Mouse (Mus musculus) T-helper 1 cell (primary cell): ENCODE results near the gene Hlcs.

Experiments used
- in situ Hi-C: fragments of 300-600 bp; cut with MboI, MseI; formaldehyde crosslinking; loops from one replicate; pipeline ENCODE4 v1.15.1; 2025; ENCODE audit warnings: high pct_unique_total_duplicates

The Hlcs gene

DNA sequence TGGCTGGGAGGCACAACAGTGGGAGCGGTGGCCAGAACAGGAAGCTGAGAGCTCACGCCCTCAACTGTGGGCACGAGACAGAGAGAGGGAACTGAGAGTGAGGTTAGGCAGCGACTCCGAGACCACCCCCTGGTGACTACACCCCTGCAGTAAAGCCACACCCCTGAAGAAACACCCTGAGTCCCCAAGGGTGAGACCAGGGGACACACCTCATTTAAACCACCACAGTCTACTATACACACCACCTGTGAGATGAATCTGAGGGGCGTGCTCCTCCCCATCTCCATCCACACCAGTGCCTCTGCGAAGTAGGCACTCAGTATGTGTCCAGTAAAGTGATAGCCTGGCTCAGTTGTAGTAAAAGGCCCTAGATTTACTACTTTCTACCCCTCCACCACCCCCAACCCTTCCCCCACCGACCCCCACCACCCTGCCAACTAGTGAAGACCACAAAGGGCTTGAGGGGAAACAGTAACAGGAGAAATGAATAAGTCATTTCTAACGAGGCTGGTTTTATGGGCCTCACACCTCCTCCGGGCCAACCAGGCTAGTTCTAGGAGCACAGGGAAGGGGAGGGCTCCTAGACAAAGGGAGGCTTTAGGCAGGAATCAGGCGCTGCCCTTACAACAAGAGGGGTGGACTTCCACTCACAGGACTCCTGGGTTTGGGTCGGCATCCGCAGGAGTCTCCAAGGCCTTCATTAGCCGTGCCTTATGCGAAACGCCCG is 67.2 kb downstream of the Hlcs start:
- in situ Hi-C loops, result no loop called here

DNA sequence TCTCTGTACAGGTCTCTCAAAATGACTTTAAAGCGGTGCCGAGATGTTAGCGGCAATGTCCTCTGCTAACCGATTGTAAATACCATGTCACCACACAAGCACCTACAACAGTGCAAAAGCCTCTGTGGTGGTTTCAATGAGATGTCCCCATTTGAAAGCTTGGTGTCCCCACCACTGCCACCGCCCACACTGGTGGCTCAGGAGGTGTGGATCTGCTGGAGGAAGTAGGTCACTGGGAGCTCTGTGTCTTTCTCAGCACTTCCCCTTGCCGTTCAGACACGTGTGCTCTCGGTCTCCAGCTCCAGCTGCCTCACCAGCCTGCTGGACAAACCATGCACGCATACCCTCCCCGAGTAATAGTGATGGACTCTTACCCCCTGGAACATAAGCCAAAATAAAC is 72.2 kb downstream of the Hlcs start:
- in situ Hi-C loops, result no loop called here

DNA sequence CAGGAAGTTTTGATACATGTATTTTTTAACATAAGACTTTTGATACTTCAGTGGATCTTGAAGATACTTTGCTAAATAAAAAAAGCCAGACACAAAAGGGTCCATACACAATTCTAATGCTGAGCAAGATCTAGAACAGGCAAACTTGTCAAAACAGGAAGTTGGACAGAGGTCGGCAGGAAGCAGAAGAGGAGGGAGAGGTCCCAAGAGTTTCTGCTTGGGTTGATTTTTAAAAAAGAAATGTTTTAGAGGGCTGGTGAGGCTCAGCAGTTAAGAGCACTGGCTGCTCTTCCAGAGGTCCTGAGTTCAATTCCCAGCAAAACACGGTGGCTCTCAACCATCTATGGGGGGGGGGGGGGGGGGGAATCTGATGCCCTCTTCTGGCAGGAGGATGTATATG is 73.2 kb downstream of the Hlcs start:
- in situ Hi-C loops, result no loop called here

DNA sequence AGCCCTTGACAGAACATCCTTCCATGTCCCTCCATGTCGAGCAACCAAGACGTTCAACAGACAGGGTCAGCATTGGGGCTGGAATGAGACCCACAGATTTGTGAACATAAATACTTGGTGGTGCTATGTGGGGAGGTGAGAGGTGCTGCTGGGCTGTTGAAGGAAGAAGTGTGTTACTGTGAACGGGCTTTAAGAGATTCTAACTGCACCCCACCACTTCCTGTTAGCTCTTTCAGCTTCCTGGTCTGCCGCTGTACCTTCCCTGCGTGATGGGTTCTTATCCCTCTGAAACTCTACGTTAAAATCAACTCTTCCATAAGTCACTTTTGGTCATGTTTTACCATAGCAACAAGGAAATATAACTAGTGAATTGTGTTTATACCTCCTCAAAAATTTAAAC is 73.8 kb downstream of the Hlcs start:
- in situ Hi-C loops, result no loop called here

DNA sequence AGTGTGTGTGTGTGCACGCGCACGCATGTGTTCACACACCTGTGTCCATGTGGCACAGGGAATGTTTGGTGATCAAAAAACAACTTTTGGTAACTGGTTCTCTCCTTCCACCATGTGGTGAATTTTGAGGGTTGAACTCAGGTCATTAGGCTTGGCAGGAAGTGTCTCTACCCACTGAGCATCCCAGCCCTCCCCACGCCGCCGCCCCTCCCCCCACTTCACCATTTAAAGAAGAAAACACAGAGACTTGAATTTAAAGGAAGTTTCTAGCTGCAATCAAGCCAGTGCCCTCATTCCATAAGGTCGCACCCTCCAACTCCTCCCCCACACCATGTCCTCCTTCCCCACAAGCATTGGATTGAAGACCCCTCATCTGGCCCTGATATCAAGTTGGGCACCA is 74.2 kb downstream of the Hlcs start:
- in situ Hi-C loops, result no loop called here

DNA sequence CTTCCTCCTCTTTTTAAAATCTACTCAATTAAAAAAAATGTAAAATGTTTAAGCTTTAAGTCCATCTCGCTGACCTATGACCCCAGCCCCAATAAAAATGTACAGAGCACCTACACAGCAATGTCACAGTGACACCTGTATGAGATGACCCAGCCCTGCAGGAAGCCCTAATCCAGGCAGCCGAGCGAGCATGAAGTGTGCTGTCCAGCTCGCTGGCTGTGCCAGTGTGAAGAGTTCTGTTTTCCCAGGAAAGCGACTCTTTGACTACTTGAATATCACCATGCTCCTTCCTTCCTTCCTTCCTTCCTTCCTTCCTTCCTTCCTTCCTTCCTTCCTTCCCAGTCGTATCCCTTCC is 76.3 kb downstream of the Hlcs start:
- in situ Hi-C loops, result no loop called here

DNA sequence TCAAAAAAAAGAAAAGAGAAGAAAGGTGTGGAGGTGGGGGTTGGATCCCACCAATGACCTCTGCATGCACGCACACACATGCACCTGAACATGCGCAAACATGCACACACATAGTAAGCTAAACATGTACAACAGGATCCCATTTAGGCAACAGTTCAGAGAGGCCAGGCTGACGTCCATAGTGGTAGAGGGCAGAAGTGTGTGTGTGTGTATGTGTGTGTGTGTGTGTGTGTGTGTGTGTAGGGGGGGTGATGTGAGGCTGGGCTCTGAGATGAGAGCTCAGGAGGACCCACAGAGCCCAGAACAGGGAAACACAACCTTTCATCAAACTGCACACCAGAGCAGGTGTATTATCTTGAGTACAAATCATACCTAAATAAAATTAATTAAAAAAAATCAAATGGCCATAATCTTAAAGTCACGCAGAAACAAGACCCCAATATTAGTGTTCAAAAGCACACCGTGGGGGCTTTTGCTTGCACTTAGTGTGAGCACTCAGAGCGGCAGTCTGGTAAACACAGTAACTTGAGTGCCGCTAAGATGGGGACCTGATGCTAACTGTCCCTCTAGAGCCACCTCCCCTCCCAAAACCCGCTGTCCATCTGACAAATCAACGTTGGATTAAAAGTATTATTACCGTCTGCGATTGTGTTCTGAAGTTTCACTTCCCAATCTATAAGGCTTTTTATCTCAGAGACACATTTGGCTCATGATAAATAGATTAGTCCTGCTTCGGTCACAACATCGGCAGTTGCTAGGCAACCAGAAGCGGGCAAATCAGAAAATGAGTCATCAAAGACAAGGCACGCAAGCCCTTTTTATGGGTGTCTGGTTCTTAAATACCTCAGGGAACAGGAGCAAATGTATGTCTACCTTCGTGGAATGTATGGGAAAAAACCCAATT is 76.9 kb downstream of the Hlcs start:
- in situ Hi-C loops, result no loop called here

DNA sequence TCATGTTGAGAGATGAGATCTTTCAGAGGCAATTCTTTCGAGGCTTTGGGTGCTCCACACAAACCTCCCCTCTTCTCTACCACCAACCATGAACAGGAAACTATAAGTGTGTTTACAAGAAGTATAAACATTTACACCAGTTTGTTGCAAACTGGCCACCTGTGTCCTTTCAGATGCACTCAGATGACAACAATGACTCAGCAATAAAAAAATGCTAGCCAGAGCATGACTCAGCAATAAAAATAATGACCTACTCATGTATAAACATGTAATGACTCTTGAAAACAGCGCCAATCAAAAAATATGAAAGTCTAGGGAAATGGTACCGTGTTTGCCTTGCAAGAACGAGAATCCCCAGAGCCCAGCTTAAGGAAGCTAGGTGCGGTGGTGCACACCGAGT is 77.7 kb downstream of the Hlcs start:
- in situ Hi-C loops, result no loop called here

DNA sequence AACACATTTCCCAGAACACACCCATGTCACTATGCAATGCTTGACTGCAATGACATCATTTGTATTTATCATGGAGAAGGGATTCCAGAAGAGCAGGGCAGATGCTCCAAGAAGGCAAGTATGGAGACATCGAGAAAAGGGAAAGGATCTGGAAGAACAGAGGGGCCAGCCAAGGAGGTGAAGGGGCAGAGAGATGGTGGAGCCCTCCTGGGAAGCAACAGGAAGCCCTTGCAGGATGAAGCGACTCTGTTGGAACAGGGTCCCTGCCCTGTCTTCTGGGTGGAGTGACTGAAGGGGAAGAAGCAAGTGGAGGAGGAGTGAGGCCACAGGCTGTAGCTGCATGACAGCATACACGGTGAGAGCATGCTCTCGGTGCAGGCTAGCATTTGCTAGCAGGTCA is 79.2 kb downstream of the Hlcs start:
- in situ Hi-C loops, result no loop called here

DNA sequence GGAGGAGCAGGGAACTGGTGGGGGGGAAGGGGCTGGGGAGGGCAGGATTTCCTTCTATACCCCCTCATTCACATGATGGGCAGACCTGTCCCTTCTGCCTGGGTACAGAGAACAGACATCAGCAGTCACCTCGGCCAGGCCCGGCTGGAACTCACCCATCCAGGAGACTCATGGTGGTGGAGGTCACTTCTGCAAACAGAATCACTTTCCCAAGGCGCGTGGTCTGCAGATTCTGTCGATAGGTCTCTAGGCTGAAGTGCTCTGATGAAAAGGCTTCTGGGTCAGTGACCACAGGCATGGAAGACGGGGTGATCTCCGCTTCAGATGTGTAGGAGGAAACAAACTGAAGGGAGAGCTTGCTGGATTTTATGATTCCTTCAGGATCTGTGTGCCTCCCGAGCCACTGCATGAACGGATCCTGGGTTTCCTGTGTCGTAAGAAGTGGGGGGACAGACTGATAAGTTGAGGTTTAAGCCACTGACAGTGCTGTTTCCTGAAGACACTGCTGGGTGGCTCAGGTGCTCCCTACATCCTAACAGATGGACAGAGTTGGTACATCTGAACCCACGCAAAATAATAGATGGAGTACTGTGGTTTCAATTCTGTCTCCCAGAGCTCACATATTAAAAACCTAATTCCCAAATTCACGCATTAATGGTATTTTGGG is 82.3 kb downstream of the Hlcs start:
- in situ Hi-C loops, result no loop called here

DNA sequence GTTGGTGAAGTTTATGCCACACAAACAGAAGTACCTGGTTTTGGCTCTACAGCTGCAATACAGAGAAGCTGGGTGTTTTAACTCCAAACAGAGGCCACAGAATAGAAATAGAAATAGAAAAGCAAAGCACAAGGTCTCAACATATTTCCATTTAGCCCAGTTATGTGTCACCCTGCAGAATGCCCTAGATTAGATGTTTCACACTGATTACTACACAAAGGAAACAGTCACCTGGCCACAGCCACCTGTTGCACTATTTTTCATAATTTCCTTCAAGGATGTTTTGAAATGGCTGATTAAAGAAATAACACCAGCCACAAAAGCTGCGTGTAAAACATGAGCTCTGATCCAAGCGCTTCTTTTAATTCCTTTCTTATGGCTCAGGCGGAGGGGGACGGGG is 82.9 kb downstream of the Hlcs start:
- in situ Hi-C loops, result no loop called here

DNA sequence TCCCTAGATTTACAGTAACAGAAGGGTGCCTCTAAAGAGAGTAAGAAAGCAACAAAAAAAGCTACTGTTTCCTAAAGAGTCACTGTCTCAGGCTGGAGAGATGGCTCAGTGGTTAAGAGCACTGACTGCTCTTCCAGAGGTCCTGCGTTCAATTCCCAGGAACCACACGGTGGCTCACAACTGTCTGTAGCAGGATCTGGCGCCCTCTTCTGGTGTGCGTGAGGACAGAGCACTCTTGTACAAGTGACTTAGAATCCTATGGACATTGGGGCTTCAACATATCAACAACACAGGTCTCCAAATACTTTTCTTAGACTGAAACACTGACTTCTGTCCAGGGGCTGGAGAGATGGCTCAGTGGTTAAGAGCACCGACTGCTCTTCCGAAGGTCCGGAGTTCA is 83.5 kb downstream of the Hlcs start:
- in situ Hi-C loops, result loop anchor here (10.0 kb wide), 1 partner anchor 1015 kb away; no protein-coding TSS in a partner anchor

DNA sequence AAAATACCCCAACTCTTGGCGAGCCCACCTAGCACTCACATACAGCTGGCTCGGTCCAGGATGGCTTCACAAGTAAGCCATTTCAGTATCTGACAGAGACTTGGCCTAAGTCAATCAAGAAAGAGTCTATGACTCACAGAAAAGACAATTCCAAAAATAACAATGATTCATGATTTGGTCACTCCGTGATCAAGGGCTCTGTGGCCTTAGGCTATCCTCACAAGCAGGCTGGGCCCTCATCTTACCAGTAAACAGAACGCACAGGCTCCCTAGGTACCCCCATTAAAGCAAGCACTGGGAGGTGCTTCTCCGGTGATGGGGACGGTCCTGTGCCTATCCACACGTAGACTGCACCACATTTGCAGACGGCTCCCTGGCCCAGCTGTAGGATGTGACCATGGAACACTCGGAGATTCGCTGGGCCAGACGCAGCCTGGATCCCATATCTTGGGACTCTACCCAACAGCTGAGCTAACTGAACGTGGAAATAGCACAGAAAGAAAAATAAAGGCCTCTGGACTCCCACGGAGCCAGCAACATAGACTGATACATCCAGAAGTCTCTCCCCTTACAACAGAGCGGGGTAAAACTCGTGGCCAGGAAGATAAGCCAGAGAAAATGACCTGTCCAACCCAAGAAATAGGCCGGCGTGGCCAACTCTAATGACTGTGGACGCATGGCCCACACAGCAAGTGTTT is 84.4 kb downstream of the Hlcs start:
- in situ Hi-C loops, result loop anchor here (10.0 kb wide), 1 partner anchor 1014 kb away; no protein-coding TSS in a partner anchor

DNA sequence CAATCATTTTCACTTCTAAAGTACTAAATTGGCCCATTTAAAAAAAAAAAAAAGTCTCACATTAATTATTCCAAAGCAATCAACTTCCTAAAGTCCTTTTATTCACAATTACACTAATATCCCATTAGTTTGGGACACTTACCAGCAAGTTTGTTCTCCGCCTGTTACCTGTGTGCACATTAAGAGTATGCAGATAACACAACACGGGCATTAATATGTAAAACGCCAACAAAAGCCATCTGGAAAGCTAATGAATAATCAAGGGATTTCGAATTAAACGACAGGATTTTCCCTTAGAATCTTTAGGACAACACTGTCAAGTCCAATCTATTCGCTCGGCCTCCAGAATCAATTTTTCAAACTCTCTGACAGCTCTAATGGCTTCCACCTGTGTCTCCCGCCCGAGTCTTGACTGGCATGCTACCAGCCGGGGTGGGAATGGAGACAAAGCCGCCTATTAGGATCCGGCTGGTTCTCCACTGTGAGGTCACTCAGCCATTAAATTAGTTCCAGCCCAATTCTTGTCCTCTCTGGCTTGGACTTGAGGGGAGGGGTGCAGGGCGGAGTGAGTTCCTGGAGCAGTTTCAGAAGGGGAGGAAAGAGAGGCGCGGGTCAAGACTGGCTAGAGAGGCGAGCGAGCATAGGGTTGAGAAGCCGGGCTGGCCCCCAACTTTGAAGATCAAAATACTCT is 85.9 kb downstream of the Hlcs start:
- in situ Hi-C loops, result loop anchor here (10.0 kb wide), 1 partner anchor 1013 kb away; no protein-coding TSS in a partner anchor

DNA sequence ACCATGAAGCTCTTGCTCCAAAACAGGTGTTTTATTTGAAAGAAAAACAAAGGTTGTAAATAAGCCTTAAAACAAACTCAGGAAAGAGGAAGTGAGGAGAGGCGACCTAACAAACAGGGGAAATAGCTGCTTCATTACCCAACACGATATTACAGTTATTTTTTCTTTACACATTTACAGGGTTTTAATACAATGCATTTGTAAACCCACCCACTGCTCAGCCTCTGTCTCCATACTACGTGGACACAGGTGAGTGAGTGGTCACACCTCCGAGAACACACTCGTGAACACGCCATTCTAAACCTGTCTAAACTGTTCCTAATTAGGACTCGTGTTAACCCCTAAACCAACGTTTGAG is 90.0 kb downstream of the Hlcs start:
- in situ Hi-C loops, result loop anchor here (5.0 to 10.0 kb wide), 2 partner anchors 41 to 1009 kb away; no protein-coding TSS in a partner anchor

DNA sequence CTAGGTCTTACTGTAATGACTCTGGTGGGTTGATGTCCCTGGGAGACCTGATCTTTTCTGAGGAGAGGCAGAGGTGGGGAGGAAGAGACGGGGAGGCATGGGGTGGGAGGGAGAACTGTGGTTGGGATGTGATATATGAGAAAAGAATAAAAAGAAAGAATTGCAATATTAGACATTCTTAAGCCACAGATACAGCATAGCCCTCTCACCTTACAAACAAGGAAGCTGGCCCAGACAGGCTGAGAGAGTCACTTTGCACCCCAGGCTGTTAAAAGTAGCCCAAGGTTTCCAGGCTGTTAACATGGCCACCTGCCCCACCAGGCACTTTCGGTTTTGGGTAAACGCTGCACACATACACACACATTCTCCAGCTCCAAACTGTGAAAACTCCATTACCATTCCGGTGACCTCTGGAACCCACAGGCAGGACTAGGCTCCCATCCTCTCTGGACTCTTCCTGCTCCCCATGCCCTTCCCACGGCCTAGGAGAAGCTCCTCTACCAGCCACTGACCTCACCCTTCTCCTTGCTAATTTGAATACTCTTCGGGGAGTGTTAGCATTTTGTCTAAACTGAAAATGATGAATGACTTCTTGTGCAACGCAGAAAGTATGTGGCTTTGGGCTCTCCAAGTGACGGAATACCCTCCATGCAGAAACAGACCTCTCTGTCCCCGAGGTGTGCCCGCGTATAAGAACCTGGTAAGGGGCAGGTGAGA is 90.6 kb downstream of the Hlcs start:
- in situ Hi-C loops, result loop anchor here (5.0 to 10.0 kb wide), 2 partner anchors 41 to 1008 kb away; no protein-coding TSS in a partner anchor

DNA sequence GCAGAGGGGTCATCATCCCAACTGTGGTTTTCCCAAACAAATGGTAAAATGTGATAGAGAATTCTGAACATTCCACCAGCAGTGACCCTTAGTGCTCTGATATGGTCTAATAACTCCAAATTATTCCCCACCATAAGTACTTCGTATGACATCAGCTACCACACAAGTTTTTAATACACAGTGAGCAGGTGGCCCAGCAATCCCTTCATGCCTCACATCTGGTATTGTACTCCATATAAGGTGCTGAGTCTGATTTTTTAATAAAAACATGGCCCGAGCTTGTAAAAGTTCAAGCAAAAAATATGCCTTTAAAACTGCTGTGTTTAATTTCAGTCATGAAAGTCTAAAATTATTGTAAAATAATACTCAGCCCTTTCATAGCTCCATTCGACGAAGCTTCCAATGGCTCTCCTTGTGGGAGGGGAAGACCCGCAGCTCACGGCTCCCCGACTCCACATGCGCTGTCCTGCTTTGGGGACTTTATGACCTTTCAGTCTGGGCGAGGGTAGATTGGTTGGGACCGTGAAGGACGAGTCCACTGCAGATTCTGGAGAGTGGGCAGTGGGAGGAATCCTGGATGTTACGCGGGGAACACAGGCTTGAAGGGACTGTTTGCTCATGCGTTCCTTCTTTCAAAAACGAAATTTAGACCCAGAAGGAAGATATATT is 102.5 kb downstream of the Hlcs start:
- in situ Hi-C loops, result no loop called here

DNA sequence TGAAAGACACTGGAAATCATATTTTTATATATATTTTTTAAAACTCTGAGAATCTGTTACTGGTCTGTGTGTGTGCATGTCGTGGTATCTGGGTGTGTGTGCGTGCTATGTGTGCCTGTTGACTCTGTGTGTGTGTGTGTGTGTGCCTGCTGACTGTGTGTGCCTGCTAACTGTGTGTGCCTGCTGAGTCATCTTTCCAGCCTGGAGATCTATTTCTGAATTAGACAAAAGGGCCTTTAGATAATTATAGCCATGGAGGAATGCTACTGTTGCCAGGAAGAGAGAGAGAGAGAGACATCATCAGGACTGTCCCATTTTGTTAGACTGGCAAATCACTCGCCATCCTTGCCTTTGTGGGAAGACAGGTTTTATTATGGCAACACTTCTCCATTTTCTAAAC is 103.7 kb downstream of the Hlcs start:
- in situ Hi-C loops, result no loop called here

DNA sequence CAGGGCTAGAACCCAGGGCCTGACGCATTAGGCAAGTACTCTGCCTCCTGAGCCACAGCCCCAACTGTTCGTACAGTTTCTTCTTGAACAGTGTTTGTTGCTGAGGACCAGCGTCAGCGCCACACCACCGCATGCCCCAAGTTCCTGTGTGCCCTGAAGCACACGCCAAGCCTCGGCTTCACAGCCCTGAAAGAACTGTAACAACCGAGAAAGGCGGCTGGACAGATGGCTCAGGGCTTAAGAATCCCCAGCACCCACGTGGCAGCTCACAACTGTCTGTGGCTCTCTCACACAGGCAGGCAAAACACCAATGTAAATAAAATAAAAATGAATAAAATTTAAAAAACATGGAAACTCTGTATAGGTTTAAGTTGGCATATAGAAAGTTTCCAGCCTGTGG is 104.5 kb downstream of the Hlcs start:
- in situ Hi-C loops, result no loop called here

DNA sequence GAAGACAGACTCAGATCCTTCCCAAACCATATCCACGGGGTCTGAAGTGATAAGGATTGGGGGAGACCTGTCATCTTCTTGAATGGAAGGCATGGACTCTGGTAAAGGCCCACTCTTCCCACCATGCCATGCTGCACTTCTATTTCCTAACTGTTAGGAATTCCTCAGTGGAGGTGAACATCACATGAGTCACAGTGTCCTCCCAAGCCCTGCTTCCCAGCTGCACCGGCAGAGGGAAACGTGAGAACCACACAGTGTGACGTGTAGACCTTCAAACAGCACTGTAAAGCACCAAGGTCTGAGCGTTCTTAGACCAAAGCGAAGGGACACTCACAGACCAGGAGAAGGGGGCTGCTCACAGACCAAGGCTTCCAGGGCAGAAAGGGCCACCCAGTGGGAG is 105.2 kb downstream of the Hlcs start:
- in situ Hi-C loops, result no loop called here
